In genomic region chr14:30670161-30670560, GRCm38 (mm10) we compare ENCODE assay signal across 20 mouse cellular contexts.
"Had no signal": no experiment of that assay in that cellular context is flagged by ENCODE, and none has a peak within 500 bp of the region (broad histone marks: within the 10 kb centered on the region; RNA-seq: fewer than 3 reads in every experiment).

No protein-coding gene starts in this region.

- H3K9ac ChIP-seq: lung, embryonic 15.5 days; midbrain, embryonic 12.5 days; neural tube, embryonic 13.5 days; neural tube, embryonic 15.5 days had no signal

- H3K4me2 ChIP-seq: lung, embryonic 15.5 days; midbrain, embryonic 12.5 days; neural tube, embryonic 13.5 days; neural tube, embryonic 15.5 days had no signal

- H3K9me3 ChIP-seq: lung, embryonic 15.5 days; midbrain, embryonic 10.5 days; midbrain, embryonic 12.5 days; neural tube, embryonic 13.5 days; neural tube, embryonic 15.5 days had no signal

- H3K4me3 ChIP-seq: lung, embryonic 15.5 days; midbrain, embryonic 10.5 days; midbrain, embryonic 12.5 days; myocyte; neural tube, embryonic 13.5 days; neural tube, embryonic 15.5 days had no signal

- H3K27ac ChIP-seq: lung, embryonic 15.5 days; midbrain, embryonic 10.5 days; midbrain, embryonic 12.5 days; neural tube, embryonic 13.5 days had no signal

- H3K27me3 ChIP-seq: lung, embryonic 15.5 days; midbrain, embryonic 12.5 days; neural tube, embryonic 13.5 days; neural tube, embryonic 15.5 days had no signal

- ATAC-seq: lung, postnatal 0 days; midbrain, embryonic 16.5 days had no signal

- H3K4me1 ChIP-seq: lung, embryonic 15.5 days; midbrain, embryonic 10.5 days; midbrain, embryonic 12.5 days; neural tube, embryonic 13.5 days; neural tube, embryonic 15.5 days had no signal

- DNase-seq: lung, adult 2 months; lung, postnatal 14 days; lung, postnatal 36 days; midbrain, embryonic 14.5 days; retina, postnatal 1 day; right cerebral cortex, adult 18-20 months; right cerebral cortex, postnatal 25 days; right cerebral cortex, postnatal 4 days; spleen, adult 18-20 months; thymus, adult 18-20 months; thymus, postnatal 14 days; thymus, postnatal 36 days had no signal
